Mouse (Mus musculus): ENCODE measurements around the gene Mall.

DNA sequence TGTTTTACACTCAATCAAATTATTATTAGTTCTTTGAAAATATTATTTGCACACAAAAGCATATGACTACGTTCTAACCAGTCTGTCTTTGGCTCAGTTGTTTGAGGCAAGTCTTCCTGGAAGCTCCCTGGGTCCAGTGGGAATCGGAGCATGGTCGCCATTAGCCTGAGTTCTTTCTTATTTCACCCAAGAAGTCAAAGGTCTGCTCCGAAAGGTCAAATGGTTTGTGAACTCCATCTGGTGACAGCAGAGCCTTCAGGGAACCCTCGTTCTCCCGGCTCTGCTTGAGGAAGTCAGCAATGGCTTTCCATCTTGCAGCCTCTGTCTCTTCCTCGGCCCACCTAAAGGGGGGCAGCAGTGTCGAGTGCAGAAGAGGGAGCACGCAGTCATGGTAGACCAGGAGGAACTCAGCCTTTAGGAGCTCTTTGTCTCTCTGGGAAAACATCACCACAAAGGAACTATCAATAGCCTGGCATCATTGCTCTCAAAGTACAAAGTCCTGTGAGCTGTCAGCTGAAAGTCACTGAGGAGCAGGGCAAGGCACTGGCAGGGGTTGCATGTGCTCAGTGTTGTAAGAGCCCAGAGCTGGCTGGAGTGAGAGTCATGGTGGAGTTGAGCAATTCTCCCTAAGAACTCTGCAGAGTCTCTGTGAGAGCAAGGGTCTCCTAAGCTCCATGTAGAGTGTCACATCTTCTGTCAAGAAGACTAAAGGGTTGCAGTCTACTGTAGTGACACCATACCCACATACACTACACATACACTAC is 11.2 kb upstream of the Mall start:
- TF ChIP-seq CTCF (IDR thresholded peaks at IDR 0.05; ENCODE audit: insufficient read depth, low read depth, low read length) (no peak), POLR2A (IDR thresholded peaks at IDR 0.05; ENCODE audit: insufficient read depth, low read depth, low read length) (no peak)
